Mouse (Mus musculus): ENCODE data around the gene Pde7b.

DNA sequence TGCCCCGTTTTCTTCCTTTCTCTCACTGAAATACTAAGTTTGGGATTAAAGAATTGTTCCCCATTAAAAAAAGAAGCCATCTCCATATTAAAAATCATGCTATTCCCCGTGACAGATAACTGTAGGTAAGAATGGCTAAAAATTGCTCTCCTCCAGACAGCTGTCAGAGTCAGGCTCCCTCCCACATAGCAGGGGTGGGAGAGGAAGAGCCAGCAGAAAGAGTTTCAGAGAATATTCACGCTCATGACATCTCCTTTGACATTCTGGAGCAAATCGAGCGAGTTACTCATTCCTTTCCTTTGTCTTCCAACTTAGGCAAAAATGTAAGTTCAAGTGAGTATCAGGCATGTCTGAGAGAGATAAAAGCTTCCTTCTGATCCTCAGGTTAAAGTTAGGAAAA lies 8.7 kb upstream of the Pde7b start:
- TF ChIP-seq CTCF (IDR thresholded peaks at IDR 0.05; ENCODE audit: low read depth) = no peak
- TF ChIP-seq EP300 (optimal IDR thresholded peaks at IDR 0.05) = no peak
